ENCODE assay signal across 8 mouse cellular contexts in genomic region chr2:91929455-91929854, GRCm38 (mm10). TPM values are rescaled to one million over a fixed set of nuclear protein-coding genes. Genes with fewer than 3 reads are reported as not detected.
DNase-seq lines count a peak whose midpoint lies in the region; ATAC-seq and TF ChIP-seq lines count a peak whose summit lies in the region.

No protein-coding gene starts in this region.

- no peaks in the 10 kb centered on the region for H3K9me3 ChIP-seq in liver, embryonic 11.5 days (ENCODE audit: control insufficient read depth, low read length)
- H3K9me3 ChIP-seq in liver, postnatal 0 days (ENCODE audit: low read length) = no peaks in the 10 kb centered on the region
- no peaks in the 10 kb centered on the region for H3K9me3 ChIP-seq in embryonic facial prominence, embryonic 14.5 days (ENCODE audit: control insufficient read depth, low read length)
- no peaks in the 10 kb centered on the region for H3K9me3 ChIP-seq in hindbrain, embryonic 11.5 days (ENCODE audit: control insufficient read depth, low read length)
- no peaks in the 10 kb centered on the region for H3K9me3 ChIP-seq in midbrain, embryonic 14.5 days (ENCODE audit: control insufficient read depth, low read length)

- ATAC-seq in liver, embryonic 11.5 days (replicated peaks; ENCODE audit: low FRiP score) = no peak
- ATAC-seq in liver, postnatal 0 days = no peak
- no peak for ATAC-seq in embryonic facial prominence, embryonic 14.5 days (ENCODE audit: low read depth)
- ATAC-seq in hindbrain, embryonic 11.5 days (ENCODE audit: low FRiP score) = no peak
- no peak for ATAC-seq in midbrain, embryonic 14.5 days (ENCODE audit: low FRiP score, low TSS enrichment)

- TF ChIP-seq EP300 in liver, postnatal 0 days (IDR thresholded peaks at IDR 0.05; ENCODE audit: low read depth) = no peak

- peak overlapping the region; percentile 62; the same call in 1 of the 2 replicates for H3K4me3 ChIP-seq in liver, embryonic 11.5 days (ENCODE audit: low read depth, low read length)
- H3K4me3 ChIP-seq in liver, postnatal 0 days (ENCODE audit: low read depth, low read length) = no peak overlapping the region
- H3K4me3 ChIP-seq in embryonic facial prominence, embryonic 14.5 days (ENCODE audit: low read depth, low read length) = peak overlapping the region; percentile 71
- peak overlapping the region; percentile 88 for H3K4me3 ChIP-seq in hindbrain, embryonic 11.5 days (ENCODE audit: low read depth, low read length)
- peak overlapping the region; percentile 52; the same call in 1 of the 2 replicates for H3K4me3 ChIP-seq in midbrain, embryonic 14.5 days (replicated peaks; ENCODE audit: low read depth, low read length)

- H3K27ac ChIP-seq in liver, embryonic 11.5 days (ENCODE audit: low read depth, low read length) = no peak overlapping the region
- H3K27ac ChIP-seq in liver, postnatal 0 days (ENCODE audit: low read depth) = no peak overlapping the region
- no peak overlapping the region for H3K27ac ChIP-seq in embryonic facial prominence, embryonic 14.5 days (replicated peaks; ENCODE audit: low read depth, low read length)
- H3K27ac ChIP-seq in hindbrain, embryonic 11.5 days (ENCODE audit: low read depth, low read length) = 0 out of 2 replicates have a peak overlapping the region, but pooled peaks have one; percentile 58
- no peak overlapping the region for H3K27ac ChIP-seq in midbrain, embryonic 14.5 days (replicated peaks; ENCODE audit: low read depth, low read length)

- peaks cover 6% of the 10 kb centered on the region; the same call in 1 of the 2 replicates for H3K27me3 ChIP-seq in liver, embryonic 11.5 days (replicated peaks; ENCODE audit: control insufficient read depth, insufficient read depth, low read length)
- H3K27me3 ChIP-seq in liver, postnatal 0 days (ENCODE audit: insufficient read depth, low read length) = peaks cover 30% of the 10 kb centered on the region
- H3K27me3 ChIP-seq in embryonic facial prominence, embryonic 14.5 days (replicated peaks; ENCODE audit: control insufficient read depth, insufficient read depth, low read length) = peaks cover 4% of the 10 kb centered on the region; the same call in 1 of the 2 replicates
- no peaks in the 10 kb centered on the region; the same call in 1 of the 2 replicates for H3K27me3 ChIP-seq in hindbrain, embryonic 11.5 days (ENCODE audit: control insufficient read depth, insufficient read depth, low read length)
- H3K27me3 ChIP-seq in midbrain, embryonic 14.5 days (ENCODE audit: control insufficient read depth, insufficient read depth, low read length) = peaks cover under 1% of the 10 kb centered on the region; the same call in 1 of the 2 replicates

- peaks cover 7% of the 10 kb centered on the region for H3K36me3 ChIP-seq in liver, embryonic 11.5 days (ENCODE audit: control insufficient read depth, insufficient read depth, low read length)
- H3K36me3 ChIP-seq in liver, postnatal 0 days (replicated peaks; ENCODE audit: insufficient read depth, low read length) = peaks cover 11% of the 10 kb centered on the region
- peaks cover 20% of the 10 kb centered on the region; the same call in 1 of the 2 replicates for H3K36me3 ChIP-seq in embryonic facial prominence, embryonic 14.5 days (ENCODE audit: control insufficient read depth, insufficient read depth, low read length)
- no peaks in the 10 kb centered on the region for H3K36me3 ChIP-seq in hindbrain, embryonic 11.5 days (ENCODE audit: control insufficient read depth, insufficient read depth, low read length)
- H3K36me3 ChIP-seq in midbrain, embryonic 14.5 days (ENCODE audit: control insufficient read depth, insufficient read depth, low read length) = no peaks in the 10 kb centered on the region

- 60% methylated on average over 3 of the region's 3 CpGs for WGBS in liver, embryonic 11.5 days
- WGBS in liver, postnatal 0 days (ENCODE audit: insufficient replicate concordance) = 67% methylated on average over 3 of the region's 3 CpGs
- 57% methylated on average over 3 of the region's 3 CpGs for WGBS in embryonic facial prominence, embryonic 14.5 days
- WGBS in hindbrain, embryonic 11.5 days = 50% methylated on average over 3 of the region's 3 CpGs
- WGBS in midbrain, embryonic 14.5 days = 48% methylated on average over 3 of the region's 3 CpGs

- H3K4me1 ChIP-seq in liver, embryonic 11.5 days (replicated peaks; ENCODE audit: control insufficient read depth, insufficient read depth, low read length) = peaks cover 50% of the 10 kb centered on the region
- peaks cover 22% of the 10 kb centered on the region for H3K4me1 ChIP-seq in liver, postnatal 0 days (ENCODE audit: insufficient read depth)
- peaks cover 14% of the 10 kb centered on the region for H3K4me1 ChIP-seq in embryonic facial prominence, embryonic 14.5 days (ENCODE audit: control insufficient read depth, insufficient read depth, low read length)
- H3K4me1 ChIP-seq in hindbrain, embryonic 11.5 days (replicated peaks; ENCODE audit: control insufficient read depth, insufficient read depth, low read length) = peaks cover 10% of the 10 kb centered on the region; the same call in 1 of the 2 replicates
- peaks cover 25% of the 10 kb centered on the region for H3K4me1 ChIP-seq in midbrain, embryonic 14.5 days (ENCODE audit: control insufficient read depth, insufficient read depth, low read length)

- H3K9ac ChIP-seq in liver, embryonic 11.5 days (ENCODE audit: low read depth, low read length) = no peak overlapping the region
- no peak overlapping the region for H3K9ac ChIP-seq in liver, postnatal 0 days (replicated peaks)
- peak overlapping the region; percentile 97; the same call in 1 of the 2 replicates for H3K9ac ChIP-seq in embryonic facial prominence, embryonic 14.5 days (ENCODE audit: low read depth, low read length)
- H3K9ac ChIP-seq in hindbrain, embryonic 11.5 days (ENCODE audit: low read depth, low read length) = peak overlapping the region; percentile 60; the same call in 1 of the 2 replicates
- no peak overlapping the region; the same call in 1 of the 2 replicates for H3K9ac ChIP-seq in midbrain, embryonic 14.5 days (replicated peaks; ENCODE audit: low read length)

- DNase-seq in liver, embryonic 11.5 days (ENCODE audit: low spot score) = no peak
- no peak for DNase-seq in liver, postnatal 0 days
- no peak for DNase-seq in embryonic facial prominence, embryonic 14.5 days (ENCODE audit: low spot score)
- no peak for DNase-seq in hindbrain, embryonic 11.5 days (ENCODE audit: low spot score)
- no peak for DNase-seq in midbrain, embryonic 14.5 days
- DNase-seq in thymus, postnatal 25 days = no peak
- no peak for DNase-seq in right cerebral cortex, adult 2 months (ENCODE audit: low spot score in 2 of 2)
- DNase-seq in urinary bladder, postnatal 25 days (ENCODE audit: low spot score) = no peak

- H3K4me2 ChIP-seq in liver, embryonic 11.5 days = peak overlapping the region; percentile 79; the same call in 1 of the 2 replicates
- no peak overlapping the region for H3K4me2 ChIP-seq in liver, postnatal 0 days (ENCODE audit: low read depth, low read length)
- H3K4me2 ChIP-seq in embryonic facial prominence, embryonic 14.5 days (ENCODE audit: low read depth, low read length) = peak overlapping the region; percentile 58
- H3K4me2 ChIP-seq in hindbrain, embryonic 11.5 days (replicated peaks; ENCODE audit: low read depth, low read length) = peak overlapping the region; percentile 91; the same call in 1 of the 2 replicates
- peak overlapping the region; percentile 74 for H3K4me2 ChIP-seq in midbrain, embryonic 14.5 days (ENCODE audit: low read length)

- TF ChIP-seq CTCF in liver, postnatal 0 days (IDR thresholded peaks at IDR 0.05; ENCODE audit: low read depth) = no peak

RNA-seq across cellular contexts. Expression of gene Chrm4, which starts 2.4 kb away (rescaled TPM):
- polyA plus RNA-seq in liver, embryonic 11.5 days (2014; fragmentation: Nextera tagmentation; extraction: Ambion mirVana) = 0.34 and 0.36 TPM in 2 replicates
- polyA plus RNA-seq in liver, postnatal 0 days (2015; fragmentation: Nextera tagmentation; extraction: Ambion mirVana) = not detected in 2 replicates
- polyA plus RNA-seq in embryonic facial prominence, embryonic 14.5 days (2014; fragmentation: Nextera tagmentation; extraction: Ambion mirVana) = 0.31 and 0.47 TPM in 2 replicates
- polyA plus RNA-seq in hindbrain, embryonic 11.5 days (2014; fragmentation: Nextera tagmentation; extraction: Ambion mirVana) = 0.20 and 0.42 TPM in 2 replicates
- polyA plus RNA-seq in midbrain, embryonic 14.5 days (2014; fragmentation: Nextera tagmentation; extraction: Ambion mirVana) = 0.34 and 0.65 TPM in 2 replicates

RNA-seq across cellular contexts. Expression of gene Mdk, which starts 2.6 kb away (rescaled TPM):
- polyA plus RNA-seq in liver, embryonic 11.5 days (2014; fragmentation: Nextera tagmentation; extraction: Ambion mirVana) = 461 and 501 TPM in 2 replicates
- polyA plus RNA-seq in liver, postnatal 0 days (2015; fragmentation: Nextera tagmentation; extraction: Ambion mirVana) = 5.0 and 6.8 TPM in 2 replicates
- 700 and 828 TPM in 2 replicates for polyA plus RNA-seq in embryonic facial prominence, embryonic 14.5 days (2014; fragmentation: Nextera tagmentation; extraction: Ambion mirVana)
- 960 and 984 TPM in 2 replicates for polyA plus RNA-seq in hindbrain, embryonic 11.5 days (2014; fragmentation: Nextera tagmentation; extraction: Ambion mirVana)
- polyA plus RNA-seq in midbrain, embryonic 14.5 days (2014; fragmentation: Nextera tagmentation; extraction: Ambion mirVana) = 131 and 196 TPM in 2 replicates

RNA-seq across cellular contexts. Expression of gene Gm9821, which starts 16.0 kb away (rescaled TPM):
- 3.7 and 4.8 TPM in 2 replicates for polyA plus RNA-seq in liver, embryonic 11.5 days (2014; fragmentation: Nextera tagmentation; extraction: Ambion mirVana)
- polyA plus RNA-seq in liver, postnatal 0 days (2015; fragmentation: Nextera tagmentation; extraction: Ambion mirVana) = 0.13 and 0.20 TPM in 2 replicates
- 0.70 and 0.76 TPM in 2 replicates for polyA plus RNA-seq in embryonic facial prominence, embryonic 14.5 days (2014; fragmentation: Nextera tagmentation; extraction: Ambion mirVana)
- polyA plus RNA-seq in hindbrain, embryonic 11.5 days (2014; fragmentation: Nextera tagmentation; extraction: Ambion mirVana) = 0.27 and 0.37 TPM in 2 replicates
- 0.14 and 0.26 TPM in 2 replicates for polyA plus RNA-seq in midbrain, embryonic 14.5 days (2014; fragmentation: Nextera tagmentation; extraction: Ambion mirVana)

RNA-seq across cellular contexts. Expression of gene Dgkz, which starts 46.2 kb away (rescaled TPM):
- polyA plus RNA-seq in liver, embryonic 11.5 days (2014; fragmentation: Nextera tagmentation; extraction: Ambion mirVana) = 81.4 and 85.9 TPM in 2 replicates
- 13.9 and 15.9 TPM in 2 replicates for polyA plus RNA-seq in liver, postnatal 0 days (2015; fragmentation: Nextera tagmentation; extraction: Ambion mirVana)
- 44.9 and 47.4 TPM in 2 replicates for polyA plus RNA-seq in embryonic facial prominence, embryonic 14.5 days (2014; fragmentation: Nextera tagmentation; extraction: Ambion mirVana)
- 24.1 and 28.9 TPM in 2 replicates for polyA plus RNA-seq in hindbrain, embryonic 11.5 days (2014; fragmentation: Nextera tagmentation; extraction: Ambion mirVana)
- polyA plus RNA-seq in midbrain, embryonic 14.5 days (2014; fragmentation: Nextera tagmentation; extraction: Ambion mirVana) = 27.5 and 32.0 TPM in 2 replicates

Comparison
In these comparisons a context has a peak if more than half of its experiments do, and no peak if none do; other contexts are left out.
1. RNA of gene Mdk, which starts 2.6 kb away (polyA plus RNA-seq): 960 to 984 TPM in hindbrain, embryonic 11.5 days, 700 to 828 TPM in embryonic facial prominence, embryonic 14.5 days, 461 to 501 TPM in liver, embryonic 11.5 days and 131 to 196 TPM in midbrain, embryonic 14.5 days; 5.0 to 6.8 TPM in liver, postnatal 0 days; every median in the first group is over 10 times any median in the second.
2. H3K9ac ChIP-seq: peak in embryonic facial prominence, embryonic 14.5 days (single experiment) and hindbrain, embryonic 11.5 days (single experiment); none in liver, embryonic 11.5 days (single experiment), liver, postnatal 0 days (single experiment) and midbrain, embryonic 14.5 days (single experiment).